Mouse (Mus musculus): ENCODE results near the gene Tmem104. TPM values are rescaled to one million over a fixed set of nuclear protein-coding genes. Genes with fewer than 3 reads are reported as not detected.

Tmem104 gene
- total RNA-seq, 2 experiments from 2014 or later: 7.3 to 7.4 TPM

DNA sequence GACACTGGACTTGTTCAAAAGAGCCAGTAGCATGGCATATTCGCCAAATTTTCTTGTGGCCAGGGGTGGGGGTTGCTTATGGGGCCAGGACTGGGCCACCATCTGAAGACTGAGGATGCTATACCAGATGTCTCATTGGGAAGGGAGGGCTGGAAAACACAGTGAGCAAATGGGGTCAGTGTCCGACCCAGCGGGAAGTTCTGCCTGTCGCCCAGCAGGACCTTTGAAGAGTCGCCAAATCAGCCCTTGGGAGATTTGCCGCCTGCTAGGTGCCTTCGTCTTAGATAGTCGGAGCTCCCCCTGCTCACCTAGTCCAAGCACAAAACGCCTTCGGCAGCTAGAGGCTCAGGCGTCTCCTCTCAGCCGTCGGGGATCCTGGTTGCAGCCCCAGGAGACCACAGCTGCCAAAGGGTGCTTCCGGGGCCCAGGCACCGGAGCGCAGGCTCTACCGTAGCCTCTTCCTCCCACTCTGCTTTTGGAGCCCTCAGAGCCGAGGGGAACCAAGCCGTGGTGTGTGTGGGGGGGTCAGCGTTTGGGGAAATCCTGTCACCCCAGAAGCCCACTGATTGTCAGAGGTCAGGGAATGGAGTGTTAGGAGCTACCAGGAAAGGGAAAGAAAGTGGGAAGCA lies 78.6 kb downstream of the Tmem104 start:
- intact Hi-C loops (cut with DNase I): no loop called here
- Histone ChIP-seq H3K4me3 (peak overlapping the region; percentile 6; the same call in 1 of the 2 replicates), H3K27ac (no peak overlapping the region)
- no peak for TF ChIP-seq CTCF (IDR thresholded peaks at IDR 0.05)
- DNase-seq: no peak

DNA sequence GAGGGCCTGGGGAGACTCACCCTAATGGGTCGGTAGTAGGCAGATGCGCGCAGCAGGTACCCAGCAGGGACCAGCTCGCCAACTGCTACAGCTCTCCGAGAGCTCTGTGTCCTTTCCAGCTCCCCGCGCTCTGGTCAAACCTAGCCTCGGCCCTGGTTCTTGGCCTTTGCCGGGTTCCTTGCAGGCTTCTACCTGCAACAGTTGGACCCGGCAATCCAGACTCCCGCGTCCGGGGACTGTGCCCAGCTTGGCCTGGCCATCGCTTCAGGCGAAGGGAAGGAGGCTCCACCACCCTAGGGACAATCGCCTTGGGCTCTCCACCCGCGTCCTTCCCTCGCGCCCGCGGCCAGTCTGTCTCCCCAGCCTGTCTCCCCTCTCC lies 79.1 kb downstream of the Tmem104 start:
- intact Hi-C loops (cut with DNase I): no loop called here
- TF ChIP-seq CTCF (IDR thresholded peaks at IDR 0.05): no peak
- DNase-seq: no peak
- Histone ChIP-seq H3K4me3 (peak overlapping the region; percentile 63), H3K27ac (no peak overlapping the region)

DNA sequence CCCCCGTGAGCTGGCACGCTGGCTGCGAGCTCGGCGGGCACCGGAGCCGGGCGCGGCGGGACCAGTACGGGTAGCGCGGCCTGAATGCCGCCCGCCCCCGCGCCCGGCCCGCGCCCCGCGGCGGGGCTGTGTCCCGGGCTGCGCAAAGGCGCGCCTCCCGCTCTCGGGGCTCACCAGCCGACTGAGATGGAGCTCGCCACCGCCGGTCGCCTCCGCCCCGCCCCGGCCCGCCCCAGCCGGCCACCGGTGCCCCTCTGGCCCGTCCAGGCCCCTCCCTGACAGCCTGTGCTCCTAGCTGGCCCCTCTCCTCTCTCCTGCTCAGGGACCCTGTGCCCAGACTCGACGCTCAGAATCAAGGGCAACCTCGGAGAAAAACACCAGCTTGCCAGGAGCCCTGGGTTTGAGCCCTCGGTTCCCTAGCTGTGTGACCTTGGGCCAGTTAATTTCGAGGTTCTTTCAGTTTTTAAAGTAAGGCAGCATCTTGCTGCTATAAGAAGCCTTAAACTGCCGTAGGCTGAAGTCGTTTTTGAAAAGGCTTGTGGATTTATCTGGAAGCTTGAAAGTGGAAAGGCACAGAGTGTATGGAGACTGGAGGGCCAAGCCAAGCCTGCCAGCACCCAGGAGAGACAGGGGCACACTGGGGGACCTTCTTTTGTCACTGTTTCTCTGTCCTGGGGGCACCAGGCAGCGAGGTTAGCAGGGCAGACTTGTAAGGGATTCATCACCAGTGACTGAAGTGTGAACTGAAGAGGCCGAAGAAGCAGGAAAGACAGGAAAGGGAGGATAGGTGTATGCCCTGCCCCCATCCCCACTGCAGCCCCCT lies 80.0 kb downstream of the Tmem104 start, which contains the start of gene Grin2c:
TSS of gene Grin2c (minus strand) at position 183 of the 823 bp plus-strand sequence.
- DNase-seq: no peak
- TF ChIP-seq CTCF (IDR thresholded peaks at IDR 0.05): no peak
- intact Hi-C loops (cut with DNase I): no loop called here
- Histone ChIP-seq H3K4me3 (peak within 1 kb of the TSS; percentile 63), H3K27ac (no peak within 1 kb of the TSS)

DNA sequence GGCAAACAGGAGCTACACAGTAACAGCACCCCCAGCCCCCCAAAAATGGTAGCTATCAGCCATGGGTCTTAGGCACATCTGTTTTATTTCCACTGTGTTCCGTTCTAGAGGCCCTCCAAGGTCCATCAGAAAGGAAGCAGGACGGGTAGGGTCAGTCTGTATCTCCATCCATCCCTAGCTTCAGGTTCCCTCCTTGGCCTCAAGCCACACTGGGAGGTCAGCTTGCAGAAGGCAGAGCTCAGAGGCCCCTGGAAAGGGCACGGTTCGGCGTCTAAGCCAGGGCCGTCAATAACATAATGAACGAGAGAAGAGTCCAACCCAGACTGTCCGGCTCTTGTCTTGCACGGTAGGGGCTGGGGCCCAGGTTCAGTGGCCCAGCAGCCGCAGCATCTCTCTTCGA lies 80.7 kb downstream of the Tmem104 start:
- intact Hi-C loops (cut with DNase I): no loop called here
- Histone ChIP-seq H3K27ac (no peak overlapping the region), H3K4me3 (no peak overlapping the region)
- no peak for DNase-seq
- TF ChIP-seq CTCF (IDR thresholded peaks at IDR 0.05): no peak

DNA sequence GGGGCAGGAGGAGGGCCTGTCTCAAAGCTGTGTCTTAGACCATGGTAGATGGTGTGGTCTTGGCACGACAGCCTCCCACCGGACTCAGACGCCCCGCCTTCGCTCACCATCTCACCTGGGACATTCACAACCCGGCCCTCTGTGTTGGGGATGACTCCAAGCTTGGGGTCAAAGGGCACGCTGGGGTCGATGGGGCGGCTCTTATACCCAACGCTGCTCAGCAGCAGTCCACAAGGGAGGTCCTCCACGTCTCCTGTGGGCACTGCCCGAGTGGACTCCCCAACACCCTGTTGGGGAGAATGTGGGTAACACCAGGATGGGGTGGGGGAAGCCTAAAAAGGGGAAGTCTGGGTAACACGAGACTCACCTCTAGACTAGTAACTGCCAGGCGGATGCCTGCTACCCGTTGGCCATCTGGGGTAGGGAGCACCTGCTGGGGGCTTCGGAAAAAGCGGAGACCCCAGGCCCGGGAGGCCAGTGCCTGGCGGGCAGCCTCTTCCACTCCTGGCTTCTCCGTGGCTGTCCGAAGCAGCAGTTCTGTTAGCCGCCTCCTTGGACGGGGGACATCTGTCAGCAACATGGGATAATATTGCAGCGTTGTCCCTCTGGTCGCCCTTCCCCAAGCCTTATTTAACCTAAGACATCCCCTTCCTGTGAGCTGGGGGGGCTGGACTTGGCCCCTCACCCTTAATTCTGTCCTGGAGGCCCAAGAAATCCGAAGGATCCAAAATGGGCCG lies 82.2 kb downstream of the Tmem104 start:
- TF ChIP-seq CTCF (IDR thresholded peaks at IDR 0.05): no peak
- H3K27ac ChIP-seq: no peak overlapping the region
- H3K4me3 ChIP-seq: no peak overlapping the region
- intact Hi-C loops (cut with DNase I): loop anchor here (1.0 to 10.0 kb wide), 3 partner anchors 67 to 185 kb away; no protein-coding TSS in a partner anchor
- no peak for DNase-seq

DNA sequence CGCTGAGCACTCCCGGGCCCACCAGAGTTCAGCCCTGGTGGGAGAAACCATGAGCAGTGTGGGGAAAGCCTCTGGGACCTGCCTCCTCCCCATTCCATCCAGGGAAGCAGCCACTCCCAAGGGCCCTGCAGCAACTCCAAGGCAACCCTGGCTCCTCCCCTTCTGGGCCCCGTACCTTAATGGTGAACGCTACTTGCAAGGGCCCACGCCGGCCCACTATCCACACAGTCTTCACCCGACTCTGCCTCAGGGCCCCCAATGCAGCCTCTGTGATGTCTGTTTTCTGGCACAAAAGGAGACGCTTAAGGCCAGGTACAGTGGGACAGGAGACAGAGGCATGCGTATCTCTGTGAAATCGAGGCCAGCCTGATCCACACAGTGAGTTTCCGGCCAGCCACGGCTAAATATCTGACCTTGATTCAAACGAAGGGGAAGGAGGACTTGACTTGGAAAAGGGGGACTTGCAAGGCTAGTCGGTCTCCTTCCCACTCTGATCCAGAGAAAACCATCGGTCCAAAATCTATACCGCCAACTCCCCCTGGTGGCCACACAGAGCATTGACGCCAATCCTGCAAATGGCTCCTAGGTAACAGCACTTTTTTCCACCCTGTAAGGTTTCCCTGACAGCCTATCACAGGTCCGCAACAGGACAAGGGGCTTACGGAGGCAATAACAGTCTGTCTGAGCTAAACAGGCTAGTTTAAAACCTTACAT lies 83.0 kb downstream of the Tmem104 start:
- peak; percentile 98 for TF ChIP-seq CTCF (IDR thresholded peaks at IDR 0.05)

DNA sequence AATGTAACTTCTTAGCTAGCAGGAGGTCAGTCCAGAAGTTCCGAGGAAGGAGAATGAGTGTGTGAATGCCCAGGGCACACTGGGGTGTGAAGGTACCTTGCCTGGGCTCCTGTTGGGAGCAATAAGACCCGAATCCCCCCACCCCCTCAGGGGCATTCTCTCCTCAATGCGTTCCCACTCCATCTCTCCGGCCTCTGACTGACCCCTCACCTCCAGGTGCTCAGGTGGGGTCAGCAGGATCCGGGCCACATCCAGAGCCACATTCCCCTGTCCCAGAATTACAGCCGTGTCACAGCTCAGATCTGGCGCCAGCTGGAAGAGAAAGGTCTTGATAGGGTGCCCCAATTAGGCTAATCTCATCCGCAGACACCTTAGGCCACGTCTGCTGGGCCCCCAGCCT lies 83.8 kb downstream of the Tmem104 start:
- intact Hi-C loops (cut with DNase I): loop anchor here (2.0 to 10.0 kb wide), 2 partner anchors 110 to 186 kb away; no protein-coding TSS in a partner anchor
- no peak for DNase-seq
- H3K27ac ChIP-seq: no peak overlapping the region
- no peak overlapping the region for H3K4me3 ChIP-seq
- no peak for TF ChIP-seq CTCF (IDR thresholded peaks at IDR 0.05)

More for the DNA sequence above, 83.0 kb downstream of the Tmem104 start:
- H3K4me3 ChIP-seq: no peak overlapping the region
- intact Hi-C loops (cut with DNase I): loop anchor here (1.0 to 10.0 kb wide), 3 partner anchors 68 to 186 kb away; no protein-coding TSS in a partner anchor
- H3K27ac ChIP-seq: no peak overlapping the region
- peak; percentile 82 for DNase-seq

DNA sequence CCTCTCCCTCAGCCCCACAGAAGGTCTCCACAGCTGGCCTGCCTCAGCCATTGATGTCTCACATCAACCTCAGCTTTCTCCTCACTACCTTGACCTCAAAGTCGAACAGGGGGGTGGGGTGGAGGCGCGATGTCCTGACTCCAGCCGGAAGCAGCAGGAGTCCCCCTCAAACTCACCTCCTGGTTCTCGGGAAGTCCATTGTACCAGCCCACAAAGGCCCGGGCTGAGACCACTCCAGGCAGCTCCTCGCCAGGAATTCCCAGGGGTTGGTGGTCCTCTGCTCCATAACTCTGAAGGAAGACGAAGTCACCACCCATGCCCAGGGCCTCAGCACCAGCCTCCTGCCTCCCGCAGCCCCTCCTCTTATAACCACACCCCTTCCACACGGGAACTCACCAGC lies 84.2 kb downstream of the Tmem104 start:
- DNase-seq: no peak
- TF ChIP-seq CTCF (IDR thresholded peaks at IDR 0.05): no peak
- Histone ChIP-seq H3K4me3 (no peak overlapping the region), H3K27ac (no peak overlapping the region)
- intact Hi-C loops (cut with DNase I): loop anchor here (2.0 to 10.0 kb wide), 2 partner anchors 111 to 187 kb away; no protein-coding TSS in a partner anchor

DNA sequence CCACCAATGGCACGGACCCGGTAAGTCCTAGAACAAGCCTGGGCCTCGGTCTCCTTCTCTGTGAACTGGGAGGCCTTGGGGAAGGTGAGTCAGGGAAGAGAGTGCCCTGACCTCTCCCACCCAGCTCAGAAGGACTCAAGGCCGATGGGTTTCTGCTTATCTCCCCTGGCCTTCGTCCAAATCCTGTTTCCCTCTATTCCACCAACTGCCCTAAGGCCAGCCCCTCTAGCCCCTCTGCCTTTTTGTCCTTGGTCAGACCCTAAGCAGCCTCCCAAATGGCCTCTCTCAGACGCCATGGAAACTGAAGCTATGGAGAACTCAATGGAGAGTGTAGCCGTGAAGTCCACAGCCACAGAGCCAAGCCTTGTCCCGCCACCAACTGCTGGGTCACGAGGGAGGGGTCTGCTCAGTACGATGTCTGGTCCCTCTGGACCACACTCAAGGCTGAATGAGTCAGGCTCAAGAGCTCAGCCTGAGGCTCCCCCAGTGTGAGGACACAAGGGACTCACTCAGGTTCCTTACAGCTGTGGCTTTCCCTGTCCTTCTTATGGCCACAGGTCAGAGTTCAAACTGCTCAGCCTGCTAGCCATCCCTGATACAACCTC lies 85.7 kb downstream of the Tmem104 start:
- intact Hi-C loops (cut with DNase I): loop anchor here (10.0 kb wide), 1 partner anchor 188 kb away; no protein-coding TSS in a partner anchor
- H3K27ac ChIP-seq: no peak overlapping the region
- TF ChIP-seq CTCF (IDR thresholded peaks at IDR 0.05): no peak
- H3K4me3 ChIP-seq: no peak overlapping the region
- no peak for DNase-seq

DNA sequence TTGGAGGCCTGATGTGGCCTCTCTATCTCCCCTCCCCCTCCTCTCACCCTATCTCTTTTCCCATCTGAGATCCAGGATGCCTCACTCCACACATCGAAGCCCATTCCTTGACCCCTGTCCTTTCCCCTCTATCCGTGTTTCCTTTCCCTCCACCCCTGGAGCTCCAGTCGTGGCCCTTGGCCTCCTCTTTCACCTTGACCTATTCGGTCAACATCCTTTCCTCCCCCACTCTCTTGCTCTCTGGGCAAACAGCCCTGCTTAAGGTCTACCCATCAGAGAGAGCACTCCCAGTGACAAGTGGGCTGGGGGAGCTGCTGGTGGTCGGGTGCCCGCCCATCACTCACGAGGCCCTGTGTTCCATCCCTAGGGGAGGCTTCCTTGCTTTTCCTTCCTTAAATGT lies 86.4 kb downstream of the Tmem104 start:
- Histone ChIP-seq H3K27ac (no peak overlapping the region), H3K4me3 (no peak overlapping the region)
- no peak for DNase-seq
- intact Hi-C loops (cut with DNase I): loop anchor here (10.0 kb wide), 1 partner anchor 189 kb away; no protein-coding TSS in a partner anchor
- TF ChIP-seq CTCF (IDR thresholded peaks at IDR 0.05): no peak

DNA sequence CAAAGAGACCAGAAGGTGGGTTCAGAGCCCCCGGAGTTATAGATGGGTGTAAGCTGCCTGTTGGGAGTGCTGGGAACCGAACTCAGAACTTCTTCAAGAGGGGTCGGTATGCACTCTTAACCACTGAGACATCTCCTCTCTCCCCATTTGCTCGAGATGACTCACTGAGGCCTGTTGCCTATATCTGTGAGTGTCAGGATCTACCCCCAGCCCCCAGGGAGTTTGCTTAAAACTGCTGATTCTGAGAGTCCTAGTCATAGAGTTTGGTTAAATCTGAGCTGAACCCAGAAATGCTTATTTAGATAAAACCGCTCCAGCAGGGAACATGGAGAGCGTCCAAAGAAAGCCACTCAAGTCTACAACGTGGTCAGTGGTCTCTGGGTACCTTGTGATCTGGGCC lies 86.9 kb downstream of the Tmem104 start:
- TF ChIP-seq CTCF (IDR thresholded peaks at IDR 0.05): no peak
- intact Hi-C loops (cut with DNase I): loop anchor here (10.0 kb wide), 1 partner anchor 189 kb away; no protein-coding TSS in a partner anchor
- DNase-seq: no peak
- no peak overlapping the region for H3K27ac ChIP-seq
- no peak overlapping the region for H3K4me3 ChIP-seq

All from gastrocnemius, adult 2 months (tissue).